Mouse (Mus musculus): ENCODE data around the gene Slamf9.

Slamf9 gene

GRCm38 (mm10) chr1:172510421-172510972 is 35.3 kb downstream of the Slamf9 start:
- intact Hi-C loops (cut with DNase I), result no loop called here

DNA sequence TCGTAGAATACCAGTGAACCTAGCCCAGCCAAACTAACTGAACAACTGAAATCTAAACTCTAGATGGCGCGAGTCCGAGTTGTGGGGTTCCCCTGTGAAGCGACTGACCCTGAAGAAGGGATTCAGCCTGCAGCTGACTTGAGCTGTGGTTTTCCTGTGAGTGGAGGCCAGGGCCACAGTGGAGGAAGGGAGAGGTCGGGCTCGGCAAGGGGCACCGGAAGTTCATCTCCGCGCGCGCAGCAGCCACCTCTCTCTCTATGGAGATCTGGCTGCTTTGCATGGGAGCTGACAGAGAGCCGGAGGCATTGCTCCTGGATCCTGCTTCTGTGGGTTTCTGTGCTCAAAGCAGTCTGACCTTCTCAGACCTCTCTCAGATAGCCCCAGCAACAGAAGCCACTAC is 37.8 kb downstream of the Slamf9 start:
- intact Hi-C loops (cut with DNase I), result no loop called here

DNA sequence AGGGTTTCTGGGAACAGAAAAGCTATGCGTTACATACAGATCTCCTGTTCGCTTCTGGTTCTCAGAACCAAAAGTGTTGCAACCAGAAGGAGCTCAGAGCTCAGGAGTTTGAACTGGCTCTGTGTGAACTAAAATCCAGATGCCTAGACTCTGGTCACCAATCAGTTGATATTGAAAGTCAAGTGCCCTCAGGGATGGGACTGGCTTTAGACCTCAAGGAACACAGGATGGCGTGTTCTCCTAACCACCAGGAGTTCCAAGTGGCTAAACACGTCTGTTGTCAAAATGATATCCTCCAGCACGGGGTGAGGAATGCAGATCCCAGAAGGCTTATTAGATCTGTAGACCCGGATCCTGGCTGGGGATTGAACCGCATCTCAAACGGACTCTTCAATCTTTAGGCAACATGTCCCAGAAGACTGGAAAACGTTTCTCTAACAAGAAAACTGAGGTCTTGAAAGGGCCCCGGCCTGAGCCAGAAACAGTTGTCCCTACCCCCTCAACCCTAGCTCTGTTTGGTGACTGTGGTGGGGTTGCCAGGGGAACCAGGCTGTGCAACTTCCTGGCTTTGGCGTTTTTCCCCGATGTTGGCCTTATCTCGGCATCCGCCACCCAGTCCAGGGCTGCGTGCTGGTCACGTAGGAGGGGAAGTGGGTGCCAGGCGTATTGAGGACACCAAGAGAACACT is 38.5 kb downstream of the Slamf9 start:
- intact Hi-C loops (cut with DNase I), result no loop called here

- intact Hi-C loops (cut with DNase I), result no loop called here
Measured at GRCm38 (mm10) chr1:172514213-172514529, 39.0 kb downstream of the Slamf9 start.

- intact Hi-C loops (cut with DNase I), result no loop called here
Measured at GRCm38 (mm10) chr1:172514551-172515268, 39.6 kb downstream of the Slamf9 start.

DNA sequence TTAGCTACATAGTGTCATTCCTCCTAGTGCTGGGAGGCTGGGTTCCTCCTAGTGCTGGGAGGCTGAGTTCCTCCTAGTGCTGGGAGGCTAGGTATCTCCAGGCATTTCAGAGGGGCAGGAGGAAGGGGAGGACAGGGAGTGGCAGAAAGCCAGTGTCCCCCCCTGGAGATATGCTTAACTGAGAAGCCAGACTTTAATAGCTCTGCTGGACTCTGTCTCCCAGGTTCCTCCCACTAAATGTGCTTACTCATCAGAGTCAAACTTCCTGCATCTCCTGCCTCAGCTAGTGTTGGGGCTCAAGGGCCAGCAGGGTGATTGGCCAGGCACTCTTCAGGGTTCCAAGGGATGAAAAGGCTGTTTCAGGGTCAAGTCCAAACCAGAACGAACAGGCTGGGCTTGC is 40.2 kb downstream of the Slamf9 start:
- intact Hi-C loops (cut with DNase I), result no loop called here

- intact Hi-C loops (cut with DNase I), result no loop called here
Measured at GRCm38 (mm10) chr1:172518013-172518412, 42.9 kb downstream of the Slamf9 start.

DNA sequence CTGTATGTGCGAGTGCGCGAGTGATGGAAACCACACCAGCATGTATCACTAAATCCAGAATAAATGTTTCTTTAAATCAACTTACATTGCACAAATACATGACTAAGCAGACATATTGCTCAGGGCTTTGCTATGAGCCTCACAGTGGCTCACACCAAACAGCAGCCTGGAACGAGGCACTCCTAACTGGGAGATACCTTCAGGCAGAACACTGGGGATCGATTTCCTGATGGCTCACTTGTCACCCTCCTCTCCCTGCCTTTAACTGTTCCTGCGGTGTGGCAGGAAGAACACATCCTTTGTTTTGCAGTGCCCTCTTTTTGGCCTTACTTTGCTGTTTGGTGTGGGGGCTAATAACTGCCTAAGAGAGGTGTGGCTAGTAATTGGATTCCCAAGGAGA is 44.5 kb downstream of the Slamf9 start:
- intact Hi-C loops (cut with DNase I), result loop anchor here (10.0 kb wide), 1 partner anchor 875 kb away; no protein-coding TSS in a partner anchor

GRCm38 (mm10) chr1:172520576-172521440 is 45.6 kb downstream of the Slamf9 start, which contains the start of gene Cfap45:
TSS of gene Cfap45 (plus strand) at chr1:172520801.
- intact Hi-C loops (cut with DNase I), result loop anchor here (10.0 kb wide), 1 partner anchor 874 kb away; no protein-coding TSS in a partner anchor

DNA sequence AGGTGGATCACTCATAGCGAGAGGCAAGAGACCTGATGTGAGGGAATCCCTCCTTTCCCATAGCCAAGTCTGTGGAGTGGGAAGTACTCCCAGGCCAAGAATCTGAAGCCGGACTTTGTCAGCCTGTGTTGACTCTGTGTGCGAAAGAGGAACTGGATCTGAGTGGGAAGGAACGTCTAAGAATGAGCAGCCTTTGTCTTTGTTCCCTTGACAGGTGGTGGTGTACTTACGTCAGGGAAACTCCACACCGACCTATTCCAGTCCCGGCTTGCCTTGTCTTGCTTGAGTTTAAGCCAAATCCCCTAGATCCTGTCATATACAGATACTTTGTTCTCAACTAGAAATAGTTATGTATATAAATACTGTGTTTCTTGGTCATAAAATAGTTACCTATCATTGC is 47.4 kb downstream of the Slamf9 start:
- intact Hi-C loops (cut with DNase I), result loop anchor here (10.0 kb wide), 1 partner anchor 872 kb away; no protein-coding TSS in a partner anchor

- intact Hi-C loops (cut with DNase I), result loop anchor here (10.0 kb wide), 1 partner anchor 871 kb away; no protein-coding TSS in a partner anchor
Measured at GRCm38 (mm10) chr1:172523699-172524101, 48.5 kb downstream of the Slamf9 start.

DNA sequence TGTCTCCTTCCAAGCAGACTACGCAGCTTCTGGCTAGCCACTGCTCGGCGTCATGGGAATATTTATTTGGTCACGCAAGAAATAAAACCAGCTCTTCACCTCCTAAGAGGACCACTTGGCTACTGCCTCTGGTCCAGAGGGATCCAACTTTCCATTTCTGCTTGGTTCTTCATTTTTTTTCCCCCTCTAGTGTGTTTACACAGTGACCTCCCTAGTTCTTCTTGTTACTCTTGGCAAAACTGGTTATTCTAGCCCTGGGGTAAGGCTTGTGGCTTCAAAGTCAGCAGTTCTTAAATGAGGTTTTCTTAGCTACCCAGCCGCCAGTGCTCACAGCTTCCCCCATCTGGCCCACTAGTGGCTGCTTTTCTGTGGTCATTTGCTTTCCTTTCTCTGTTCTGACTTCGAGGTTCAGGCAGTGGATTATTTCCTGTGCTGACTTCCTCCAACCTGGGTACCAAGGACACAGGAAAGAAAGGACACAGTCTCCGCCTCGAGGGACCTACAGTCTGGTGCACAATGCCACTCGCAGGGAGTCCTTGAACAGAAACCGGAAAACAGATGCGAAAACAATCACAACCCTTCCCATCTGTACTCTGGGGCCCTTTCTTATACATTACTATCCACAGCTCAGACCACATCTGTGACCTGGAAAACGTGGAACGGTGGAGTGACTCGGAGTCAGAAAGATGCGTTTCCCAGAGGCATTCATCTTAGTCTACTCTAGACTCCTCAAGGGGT is 50.0 kb downstream of the Slamf9 start:
- intact Hi-C loops (cut with DNase I), result loop anchor here (10.0 kb wide), 1 partner anchor 870 kb away; no protein-coding TSS in a partner anchor

- intact Hi-C loops (cut with DNase I), result loop anchor here (10.0 kb wide), 1 partner anchor 869 kb away; no protein-coding TSS in a partner anchor
Measured at GRCm38 (mm10) chr1:172525971-172526370, 50.8 kb downstream of the Slamf9 start.

DNA sequence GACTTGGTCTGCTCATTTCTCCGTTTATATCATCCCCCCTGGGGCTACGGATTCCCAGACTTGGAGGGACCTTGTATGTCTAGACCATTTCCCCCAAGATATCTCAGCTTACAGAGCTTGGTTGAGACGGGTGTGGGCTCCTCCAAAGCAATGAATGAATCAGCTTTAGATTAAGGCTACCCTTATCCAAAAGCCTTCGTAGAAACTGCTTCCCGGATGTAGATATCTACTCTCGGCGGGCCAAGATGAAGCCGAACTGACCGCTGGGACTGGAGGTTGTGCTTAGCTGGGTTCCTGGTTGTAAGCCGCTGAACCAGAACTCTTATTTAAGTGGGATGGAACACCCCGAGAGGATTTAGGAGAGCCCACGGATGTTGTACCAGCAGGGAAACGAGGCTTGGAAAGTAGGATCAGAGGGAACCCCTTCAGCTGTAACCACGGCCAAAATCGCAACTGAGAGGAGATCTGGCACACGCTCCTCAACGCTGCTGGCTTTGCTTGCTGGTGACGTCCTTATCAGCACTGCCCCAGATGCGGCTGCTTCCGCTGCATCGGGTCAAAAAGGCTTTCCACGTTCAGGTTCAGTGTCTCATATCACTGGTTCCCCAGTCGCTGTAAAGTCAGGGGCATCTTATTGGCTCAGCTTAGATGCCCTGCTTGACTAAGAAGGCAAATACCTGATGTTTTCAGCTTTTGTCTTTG is 51.4 kb downstream of the Slamf9 start:
- intact Hi-C loops (cut with DNase I), result loop anchor here (10.0 kb wide), 1 partner anchor 868 kb away; no protein-coding TSS in a partner anchor

DNA sequence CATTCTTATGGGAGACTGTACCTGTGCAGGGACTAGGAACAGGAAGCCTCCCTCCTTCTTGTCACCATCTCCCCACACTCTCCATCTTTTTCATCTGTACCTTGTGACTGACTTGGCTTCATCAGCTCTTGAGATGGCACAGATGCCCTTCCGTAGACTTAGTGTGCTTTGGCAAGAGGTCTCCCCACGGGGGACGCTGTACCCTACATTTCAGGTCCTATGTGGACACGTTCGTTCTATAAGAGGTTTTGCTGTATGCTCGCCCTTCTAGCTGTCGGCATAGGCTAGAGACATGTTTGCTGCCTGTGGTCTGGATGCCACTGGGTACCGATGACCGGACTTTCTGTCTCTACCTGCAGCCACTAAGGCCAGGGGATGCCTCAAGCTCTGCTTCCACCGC is 52.3 kb downstream of the Slamf9 start:
- intact Hi-C loops (cut with DNase I), result loop anchor here (10.0 kb wide), 1 partner anchor 867 kb away; no protein-coding TSS in a partner anchor
